Mouse (Mus musculus) liver, postnatal 0 days (tissue): ENCODE results near the gene Zyx. TPM values are rescaled to one million over a fixed set of nuclear protein-coding genes. Genes with fewer than 3 reads are reported as not detected.

Experiments used
- ATAC-seq: fragments of 200-750 bp; cut with Nextera tagmentation; 2 replicates; pipeline ENCODE4 v1.8.0; 2017; ENCODE audit warnings: mild to moderate bottlenecking, moderate library complexity
- DNase-seq: peaks from one replicate; pipeline ENCODE4 v3.0.0-alpha.2; 2016
- H3K27ac ChIP-seq: fragments of 300-500 bp; sonication (generic); 2 replicates; pipeline ENCODE4 v1.5.1; 2014; ENCODE audit warnings: antibody characterized with exemption, moderate library complexity, mild to moderate bottlenecking, low read depth
- H3K27me3 ChIP-seq: fragments of 300-500 bp; sonication (generic); 2 replicates; pipeline ENCODE4 v1.6.1; 2014; ENCODE audit warnings: low read length, control low read depth, mixed read lengths; ENCODE audit not compliant: insufficient read depth
- H3K36me3 ChIP-seq: fragments of 300-500 bp; sonication (generic); replicated peaks from 2 replicates; pipeline ENCODE4 v1.6.1; 2014; ENCODE audit warnings: mild to moderate bottlenecking, control low read depth, low read length, moderate library complexity, mixed read lengths; ENCODE audit not compliant: insufficient read depth
- H3K4me1 ChIP-seq: fragments of 300-500 bp; sonication (generic); 2 replicates; pipeline ENCODE4 v1.6.1; 2014; ENCODE audit warnings: antibody characterized with exemption, mild to moderate bottlenecking, control low read depth; ENCODE audit not compliant: insufficient read depth
- H3K4me2 ChIP-seq: fragments of 300-500 bp; sonication (generic); 2 replicates; pipeline ENCODE4 v1.6.1; 2014; ENCODE audit warnings: low read depth, mild to moderate bottlenecking, low read length, moderate library complexity, mixed read lengths
- H3K4me3 ChIP-seq: fragments of 300-500 bp; sonication (generic); 2 replicates; pipeline ENCODE4 v1.5.1; 2014; ENCODE audit warnings: low read depth, low read length
- H3K9ac ChIP-seq: fragments of 300-500 bp; sonication (generic); replicated peaks from 2 replicates; pipeline ENCODE4 v1.6.1; 2014; ENCODE audit warnings: mild to moderate bottlenecking, moderate library complexity
- H3K9me3 ChIP-seq: fragments of 300-500 bp; sonication (generic); 2 replicates; pipeline ENCODE4 v1.6.1; 2016; ENCODE audit warnings: mild to moderate bottlenecking, control low read depth, low read length, mixed read lengths
- CTCF ChIP-seq: sonication (generic); IDR thresholded peaks from 2 replicates; pipeline ENCODE4 v1.5.1; 2016; ENCODE audit warnings: antibody characterized with exemption, low read depth
- EP300 ChIP-seq: IDR thresholded peaks from 2 replicates; pipeline ENCODE4 v1.6.1; 2016; ENCODE audit warnings: antibody characterized with exemption, low read depth, mild to moderate bottlenecking
- WGBS: fragments of 180-500 bp; shearing (Covaris S2); extraction: QIAGEN DNeasy Blood & Tissue Kit; methylation state at CpG from one replicate; pipeline ENCODE4 v1.1.7; 2014; ENCODE audit not compliant: insufficient replicate concordance; 5-methylcytosine and 5-hydroxymethylcytosine counted together
- polyA plus RNA-seq: library from polyadenylated mRNA; unstranded; fragments of >200 nt; fragmentation: Nextera tagmentation; extraction: Ambion mirVana; gene quantifications from 2 replicates; pipeline ENCODE4 v1.2.1, GENCODE M21; 2015

The Zyx gene
- polyA plus RNA-seq, 1 experiment from 2014 or later = 55.3 TPM

DNA sequence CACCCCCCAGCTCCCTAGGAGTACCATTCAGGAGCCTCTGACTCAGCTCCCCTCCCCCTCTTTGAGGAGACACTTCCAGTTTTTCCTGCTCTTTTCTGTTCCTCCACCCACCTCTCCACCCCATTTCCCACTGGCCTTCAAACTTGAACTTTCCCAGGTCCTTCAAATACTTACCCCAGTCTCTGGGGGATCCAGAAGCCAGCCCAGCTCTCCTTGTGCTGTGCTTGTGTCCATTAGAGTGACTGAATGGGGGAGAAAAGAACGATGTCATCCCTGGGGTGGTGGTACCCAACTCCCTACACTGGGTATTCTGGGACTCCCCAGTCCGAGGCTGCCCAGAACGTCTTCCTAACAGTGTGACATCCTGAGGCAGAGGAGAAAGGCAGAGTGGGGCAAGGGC, 22.6 kb downstream of the Zyx start:
- Histone ChIP-seq H3K27me3 (no peaks in the 10 kb centered on the region), H3K4me3 (peak overlapping the region; percentile 58), H3K4me1 (peaks cover 38% of the 10 kb centered on the region), H3K27ac (peak overlapping the region; percentile 97), H3K9ac (peak overlapping the region; percentile 69; the same call in 1 of the 2 replicates), H3K4me2 (peak overlapping the region; percentile 75), H3K9me3 (no peaks in the 10 kb centered on the region), H3K36me3 (no peaks in the 10 kb centered on the region)
- TF ChIP-seq CTCF (no peak), EP300 (no peak)
- DNase-seq (no peak), ATAC-seq (no peak)
- WGBS = 35% methylated on average over 3 of the region's 3 CpGs

DNA sequence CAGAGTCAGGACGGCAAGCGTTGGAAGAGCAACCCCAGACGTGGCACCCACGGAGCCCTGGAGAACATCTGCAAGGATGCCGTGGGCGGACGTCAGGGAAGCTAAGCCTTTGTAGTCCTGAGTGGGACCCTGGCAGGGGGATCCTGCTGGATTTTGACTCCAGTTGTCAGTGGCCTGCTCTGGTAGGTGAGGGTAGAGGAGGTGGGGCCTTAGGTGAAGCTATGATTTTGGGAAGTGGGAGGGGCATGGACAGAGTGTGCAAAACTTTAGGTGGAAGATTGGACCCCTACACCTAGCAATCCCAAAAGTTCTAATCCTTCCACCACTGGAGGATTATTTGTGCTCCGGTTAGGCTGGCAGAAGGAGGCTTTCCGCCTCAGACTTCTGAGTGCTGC, 23.0 kb downstream of the Zyx start:
- peak; percentile 15 for DNase-seq
- peak overlapping the region; percentile 97 for H3K27ac ChIP-seq
- WGBS = 44% methylated on average over 9 of the region's 9 CpGs
- no peaks in the 10 kb centered on the region for H3K36me3 ChIP-seq
- TF ChIP-seq EP300 (no peak), CTCF (no peak)
- H3K4me3 ChIP-seq = peak overlapping the region; percentile 58
- H3K4me1 ChIP-seq = peaks cover 38% of the 10 kb centered on the region
- H3K27me3 ChIP-seq = no peaks in the 10 kb centered on the region
- peak; percentile 26 for ATAC-seq
- peak overlapping the region; percentile 69 for H3K9ac ChIP-seq
- H3K4me2 ChIP-seq = peak overlapping the region; percentile 75
- H3K9me3 ChIP-seq = no peaks in the 10 kb centered on the region

DNA sequence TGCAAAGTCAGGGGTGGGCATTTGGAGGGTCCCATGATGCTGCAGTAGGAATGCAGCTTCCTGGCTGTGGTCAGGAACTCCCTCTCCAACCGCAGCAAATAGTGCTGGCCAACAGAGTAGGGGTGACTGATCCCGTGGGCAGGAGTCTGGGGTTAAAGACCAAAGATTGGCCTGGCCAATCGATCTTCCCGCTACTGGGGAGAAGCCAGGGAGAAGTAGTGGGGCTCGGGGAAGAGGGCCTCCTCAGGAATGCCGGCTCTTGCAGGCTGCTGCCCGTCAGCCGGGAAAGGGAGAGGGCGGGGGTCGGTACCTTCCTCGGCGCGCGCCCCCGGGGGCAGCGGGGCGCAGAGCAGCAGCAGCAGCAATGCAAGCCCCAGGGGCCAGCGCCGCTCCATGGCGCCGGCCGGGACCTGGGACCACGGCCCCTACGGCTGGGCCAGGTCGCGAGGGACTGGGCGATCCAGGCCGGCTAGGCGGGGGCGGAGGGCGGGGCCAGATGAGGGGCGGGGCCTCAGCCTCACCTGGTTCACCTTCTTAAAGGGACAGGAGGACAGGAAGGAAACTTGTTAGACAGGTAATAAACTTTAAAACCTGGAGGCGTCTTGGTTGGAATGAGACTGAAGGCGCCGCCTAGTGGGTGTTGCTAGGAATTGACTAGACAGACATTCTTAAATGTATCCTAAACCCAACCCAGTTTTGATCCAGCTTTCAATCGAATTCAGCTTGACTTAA, 23.6 kb downstream of the Zyx start, which contains the start of gene Epha1:
Gene Epha1, minus strand, starts transcription at position 453 of the 732 bp plus-strand sequence.
- peak within 1 kb of the TSS; percentile 69 for H3K9ac ChIP-seq
- H3K4me1 ChIP-seq = peaks cover 38% of the 10 kb centered on the region
- peak within 1 kb of the TSS; percentile 75 for H3K4me2 ChIP-seq
- DNase-seq = peak; percentile 82
- TF ChIP-seq EP300 (peak; percentile 28; the same call in 1 of the 2 replicates), CTCF (peak; percentile 49)
- H3K27me3 ChIP-seq = no peaks in the 10 kb centered on the region
- H3K9me3 ChIP-seq = no peaks in the 10 kb centered on the region
- H3K27ac ChIP-seq = peak within 1 kb of the TSS; percentile 97
- peak; percentile 90 for ATAC-seq
- H3K36me3 ChIP-seq = no peaks in the 10 kb centered on the region
- peak within 1 kb of the TSS; percentile 58 for H3K4me3 ChIP-seq
- WGBS = under 1% methylated on average over 35 of the region's 36 CpGs

DNA sequence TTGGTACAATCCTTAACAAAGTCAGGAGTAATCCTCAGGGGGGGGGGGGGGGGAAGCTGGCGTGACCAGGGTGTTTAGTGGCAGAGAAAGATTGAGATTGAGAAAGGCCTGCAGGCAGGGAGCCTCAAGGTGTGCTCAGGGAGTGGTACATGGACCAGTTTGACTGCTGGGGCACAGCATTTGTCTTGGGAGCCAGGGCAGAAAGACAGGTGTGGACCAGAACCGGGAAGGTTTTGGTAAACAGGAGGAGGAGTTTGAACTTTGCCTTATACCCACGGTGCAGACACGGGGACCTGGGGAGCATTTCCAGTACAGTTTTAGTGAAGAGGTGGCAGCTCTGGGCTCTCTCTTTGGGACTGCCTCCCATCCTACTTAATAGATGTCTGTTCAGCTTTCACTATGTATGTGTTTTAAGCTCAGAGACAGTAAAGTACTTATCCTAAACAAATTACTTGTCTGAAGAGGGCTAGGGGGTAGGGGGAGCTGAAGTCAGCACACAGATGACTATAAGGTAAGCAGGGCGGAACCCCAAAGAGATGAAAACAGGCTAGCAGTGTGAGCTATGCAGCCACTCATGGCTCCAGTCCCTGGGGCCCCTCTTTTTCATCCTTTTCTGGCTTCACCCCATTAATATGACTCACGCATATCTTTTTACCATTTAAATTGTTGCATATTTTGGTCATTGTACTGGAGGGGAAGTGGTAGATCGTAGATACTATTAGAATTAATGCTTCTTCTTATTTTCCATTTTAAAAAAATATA, 24.4 kb downstream of the Zyx start:
- H3K4me3 ChIP-seq = peak overlapping the region; percentile 58
- H3K9ac ChIP-seq = peak overlapping the region; percentile 69
- 47% methylated on average over 6 of the region's 7 CpGs for WGBS

DNA sequence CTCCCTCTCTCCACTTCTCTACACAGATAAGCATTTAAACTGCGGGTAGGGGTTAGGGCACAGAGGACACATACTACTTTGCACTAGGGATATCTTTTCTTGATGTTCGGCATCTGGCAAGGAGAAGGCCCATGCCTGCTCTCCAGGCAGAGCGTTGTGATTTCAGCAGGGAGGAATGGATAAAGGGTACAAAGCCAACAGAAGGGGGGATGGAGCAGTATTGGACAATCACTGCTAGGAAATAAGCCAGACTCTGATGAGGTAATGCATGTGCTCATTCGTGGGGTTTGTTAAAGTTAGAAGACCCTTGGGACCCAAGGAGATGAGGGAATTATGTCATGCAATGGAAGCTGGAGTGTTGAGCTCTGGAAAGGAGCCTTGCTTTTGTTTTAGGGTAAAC, 25.3 kb downstream of the Zyx start:
- H3K4me3 ChIP-seq = no peak overlapping the region
- no peaks in the 10 kb centered on the region for H3K9me3 ChIP-seq
- H3K27me3 ChIP-seq = no peaks in the 10 kb centered on the region
- H3K4me1 ChIP-seq = peaks cover 35% of the 10 kb centered on the region
- WGBS = 60% methylated on average over 4 of the region's 4 CpGs
- H3K9ac ChIP-seq = no peak overlapping the region
- no peak overlapping the region for H3K4me2 ChIP-seq
- TF ChIP-seq EP300 = no peak
- no peak for TF ChIP-seq CTCF
- H3K36me3 ChIP-seq = no peaks in the 10 kb centered on the region
- ATAC-seq (no peak), DNase-seq (no peak)
- H3K27ac ChIP-seq = no peak overlapping the region

More for the DNA sequence above, 24.4 kb downstream of the Zyx start:
- peak; percentile 19 for DNase-seq
- Histone ChIP-seq H3K4me1 (peaks cover 38% of the 10 kb centered on the region), H3K4me2 (peak overlapping the region; percentile 75), H3K9me3 (no peaks in the 10 kb centered on the region), H3K36me3 (no peaks in the 10 kb centered on the region), H3K27me3 (no peaks in the 10 kb centered on the region), H3K27ac (peak overlapping the region; percentile 97; the same call in 1 of the 2 replicates)
- no peak for TF ChIP-seq CTCF
- no peak for TF ChIP-seq EP300
- ATAC-seq = no peak

DNA sequence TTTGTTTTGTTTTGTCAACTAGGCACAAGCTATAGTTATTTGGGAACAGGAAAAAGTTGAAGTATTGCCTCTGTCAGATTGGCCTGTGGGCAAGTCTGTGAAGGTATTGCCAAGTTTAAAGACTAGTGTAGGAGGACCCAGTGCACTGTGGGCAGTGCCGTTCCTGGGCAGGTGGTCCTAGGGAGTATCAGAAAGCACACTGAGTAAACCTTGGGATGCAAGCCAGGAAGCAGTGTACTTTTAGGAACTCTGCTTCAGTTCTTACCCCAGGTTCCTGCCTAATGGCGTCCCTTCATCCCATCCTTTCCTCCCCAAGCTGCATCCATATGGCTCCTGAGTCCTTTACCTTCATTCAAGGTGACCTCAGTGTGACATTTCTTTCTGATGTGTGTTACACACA, 25.7 kb downstream of the Zyx start:
- Histone ChIP-seq H3K27ac (no peak overlapping the region), H3K9ac (no peak overlapping the region), H3K4me1 (peaks cover 32% of the 10 kb centered on the region), H3K4me2 (no peak overlapping the region), H3K4me3 (no peak overlapping the region), H3K36me3 (no peaks in the 10 kb centered on the region), H3K9me3 (no peaks in the 10 kb centered on the region), H3K27me3 (no peaks in the 10 kb centered on the region)
- TF ChIP-seq CTCF = no peak
- 73% methylated on average over 2 of the region's 2 CpGs for WGBS
- no peak for ATAC-seq
- no peak for DNase-seq
